Mouse (Mus musculus) stomach, postnatal 0 days (tissue): Measurements from ENCODE around the gene Adamts13.

Experiments
- CTCF ChIP-seq: IDR thresholded peaks from 2 replicates; pipeline ENCODE4 v1.5.1; 2016; ENCODE audit warnings: antibody characterized with exemption, low read depth, mild to moderate bottlenecking, moderate library complexity
- EP300 ChIP-seq: optimal IDR thresholded peaks from 2 replicates; pipeline ENCODE3; 2016; ENCODE audit warnings: antibody characterized with exemption

GRCm38 (mm10) chr2:26997993-26998392 is 24.8 kb downstream of the Adamts13 start:
- TF ChIP-seq CTCF = no peak
- no peak for TF ChIP-seq EP300
